Mouse (Mus musculus): ENCODE measurements around the gene Tcn2.

The Tcn2 gene

GRCm38 (mm10) chr11:3894406-3895281 is 37.3 kb downstream of the Tcn2 start, which contains the start of the genes 4921536K21Rik and Dusp18:
Gene 4921536K21Rik (minus strand): TSS chr11:3895098.
Gene Dusp18 (plus strand): TSS chr11:3895240.
- WGBS, result 8% methylated on average over 46 of the region's 46 CpGs

- 82% methylated on average over 6 of the region's 6 CpGs for WGBS
Measured at GRCm38 (mm10) chr11:3893970-3894369, 38.0 kb downstream of the Tcn2 start.

GRCm38 (mm10) chr11:3887331-3887730 is 44.6 kb downstream of the Tcn2 start:
- WGBS, result 73% methylated on average over 5 of the region's 5 CpGs

- 93% methylated on average over 3 of the region's 3 CpGs for WGBS
Measured at GRCm38 (mm10) chr11:3883711-3884110, 48.2 kb downstream of the Tcn2 start.

GRCm38 (mm10) chr11:3879836-3880235 is 52.1 kb downstream of the Tcn2 start:
- 34% methylated on average over 2 of the region's 2 CpGs for WGBS

GRCm38 (mm10) chr11:3878660-3879059 is 53.3 kb downstream of the Tcn2 start:
- 82% methylated on average over 7 of the region's 7 CpGs for WGBS

GRCm38 (mm10) chr11:3876419-3876818 is 55.5 kb downstream of the Tcn2 start:
- 63% methylated on average over 6 of the region's 6 CpGs for WGBS
